Mouse (Mus musculus) bone marrow, adult 2 months (tissue): Measurements from ENCODE around the gene Cd244a. TPM values are rescaled to one million over a fixed set of nuclear protein-coding genes. Genes with fewer than 3 reads are reported as not detected.
A peak's percentile ranks its signal among the peaks of the same experiment; 100 is the strongest.

ENCODE experiments used
- H3K27ac ChIP-seq: fragments of 200-500 bp; 2 replicates; pipeline ENCODE4 v1.5.1; 2012; ENCODE audit warnings: low read depth, mild to moderate bottlenecking, control low read depth, inconsistent platforms, low read length; ENCODE audit not compliant: control insufficient read depth, poor library complexity, insufficient read depth
- H3K4me1 ChIP-seq: fragments of 200-500 bp; 2 replicates; pipeline ENCODE4 v1.6.1; 2011; ENCODE audit warnings: low read length; ENCODE audit not compliant: control insufficient read depth, insufficient read depth
- H3K4me3 ChIP-seq: fragments of 200-500 bp; replicated peaks from 2 replicates; pipeline ENCODE3; 2011; ENCODE audit warnings: mild to moderate bottlenecking, low read depth, low read length, control low read depth; ENCODE audit not compliant: control insufficient read depth
- CTCF ChIP-seq: fragments of 200-500 bp; IDR thresholded peaks from 2 replicates; pipeline ENCODE4 v1.5.1; 2011; ENCODE audit warnings: low read length, control low read depth; ENCODE audit not compliant: control insufficient read depth, insufficient read depth
- POLR2A ChIP-seq: fragments of 200-500 bp; IDR thresholded peaks from 2 replicates; pipeline ENCODE4 v1.6.1; 2011; ENCODE audit warnings: low read depth, mild to moderate bottlenecking, control low read depth, low read length, borderline replicate concordance; ENCODE audit not compliant: control insufficient read depth
- WGBS: fragments of 180-500 bp; shearing (Covaris S2); methylation state at CpG from one replicate; pipeline ENCODE4 v1.1.7; 2018; 5-methylcytosine and 5-hydroxymethylcytosine counted together
- polyA plus RNA-seq: library from polyadenylated mRNA; stranded (reverse); fragments of >200 nt; gene quantifications from 2 replicates; pipeline ENCODE4 v1.2.4, GENCODE M21; 2011; ENCODE audit warnings: low replicate concordance; ENCODE audit not compliant: missing spikeins, insufficient read depth, insufficient read length

Cd244a gene
- polyA plus RNA-seq, 1 experiment = 4.0 TPM

DNA sequence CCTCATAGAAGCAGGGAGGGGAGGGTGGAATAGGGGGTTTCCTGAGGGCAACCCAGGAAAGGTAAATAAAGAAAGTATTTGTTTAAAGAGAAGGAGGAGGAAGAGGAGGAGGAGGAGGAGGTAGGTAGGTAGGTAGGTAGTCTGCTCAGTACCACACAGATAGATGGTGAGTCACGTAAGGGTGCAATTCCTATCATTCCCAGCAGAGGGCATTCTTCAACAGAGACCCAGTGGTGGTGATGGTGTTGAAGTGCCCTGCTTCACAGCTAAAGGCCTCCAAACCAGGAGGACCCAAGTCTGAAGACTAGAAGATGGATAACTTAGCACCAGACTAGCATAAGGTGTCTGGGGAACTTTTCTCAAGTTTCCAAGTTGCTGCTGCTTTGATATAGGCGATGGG, 51.0 kb downstream of the Cd244a start:
- Histone ChIP-seq H3K4me1 (peaks cover 2% of the 10 kb centered on the region; the same call in 1 of the 2 replicates), H3K4me3 (no peak overlapping the region), H3K27ac (no peak overlapping the region)
- WGBS = 69% methylated on average over 2 of the region's 2 CpGs
- peak; percentile 54 for TF ChIP-seq CTCF
- TF ChIP-seq POLR2A = no peak

DNA sequence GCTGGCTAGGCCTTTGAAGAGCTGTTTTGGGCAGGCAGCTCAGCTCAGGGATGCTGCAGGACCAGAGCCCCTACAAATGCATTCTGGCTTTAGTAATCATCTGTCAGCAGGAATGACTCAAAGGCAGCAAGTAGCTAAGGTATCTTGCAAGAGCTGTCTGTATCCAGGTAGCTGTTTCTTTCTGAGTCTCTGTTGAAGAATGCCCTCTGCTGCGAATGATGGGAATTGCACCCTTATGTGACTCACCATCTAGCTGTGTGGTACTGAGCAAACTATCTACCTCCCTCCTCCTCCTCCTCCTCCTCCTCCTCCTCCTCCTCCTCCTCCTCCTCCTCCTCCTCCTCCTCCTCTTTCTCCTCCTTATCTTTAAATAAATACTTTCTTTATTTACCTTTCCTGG, 51.8 kb downstream of the Cd244a start:
- no peak overlapping the region for H3K4me3 ChIP-seq
- H3K27ac ChIP-seq = no peak overlapping the region
- WGBS = 48% methylated on average over 1 of the region's 1 CpGs
- no peak for TF ChIP-seq POLR2A
- TF ChIP-seq CTCF = no peak
- peaks cover 2% of the 10 kb centered on the region; the same call in 1 of the 2 replicates for H3K4me1 ChIP-seq

DNA sequence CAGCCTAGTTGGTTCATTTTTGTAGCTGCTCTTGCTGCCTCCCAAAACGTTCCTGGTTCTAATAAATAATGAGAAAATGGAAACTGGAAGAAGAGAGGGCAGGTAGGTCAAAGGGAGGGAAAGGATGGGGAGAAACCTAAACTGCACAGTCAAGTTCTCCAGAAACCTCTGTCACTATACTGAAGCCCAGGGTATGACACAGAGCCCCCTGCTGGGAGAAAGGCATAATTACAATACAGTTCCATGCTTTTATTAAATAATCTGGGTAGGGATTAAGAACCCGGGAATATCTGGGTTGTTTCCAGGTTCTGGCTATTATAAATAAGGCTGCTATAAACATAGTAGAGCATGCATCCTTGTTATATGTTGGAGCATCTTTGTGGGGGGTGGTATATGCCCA, 55.0 kb downstream of the Cd244a start:
- H3K4me1 ChIP-seq = peaks cover 3% of the 10 kb centered on the region
- H3K27ac ChIP-seq = no peak overlapping the region
- TF ChIP-seq CTCF (no peak), POLR2A (no peak)
- 9% methylated on average over 2 of the region's 2 CpGs for WGBS
- no peak overlapping the region for H3K4me3 ChIP-seq

DNA sequence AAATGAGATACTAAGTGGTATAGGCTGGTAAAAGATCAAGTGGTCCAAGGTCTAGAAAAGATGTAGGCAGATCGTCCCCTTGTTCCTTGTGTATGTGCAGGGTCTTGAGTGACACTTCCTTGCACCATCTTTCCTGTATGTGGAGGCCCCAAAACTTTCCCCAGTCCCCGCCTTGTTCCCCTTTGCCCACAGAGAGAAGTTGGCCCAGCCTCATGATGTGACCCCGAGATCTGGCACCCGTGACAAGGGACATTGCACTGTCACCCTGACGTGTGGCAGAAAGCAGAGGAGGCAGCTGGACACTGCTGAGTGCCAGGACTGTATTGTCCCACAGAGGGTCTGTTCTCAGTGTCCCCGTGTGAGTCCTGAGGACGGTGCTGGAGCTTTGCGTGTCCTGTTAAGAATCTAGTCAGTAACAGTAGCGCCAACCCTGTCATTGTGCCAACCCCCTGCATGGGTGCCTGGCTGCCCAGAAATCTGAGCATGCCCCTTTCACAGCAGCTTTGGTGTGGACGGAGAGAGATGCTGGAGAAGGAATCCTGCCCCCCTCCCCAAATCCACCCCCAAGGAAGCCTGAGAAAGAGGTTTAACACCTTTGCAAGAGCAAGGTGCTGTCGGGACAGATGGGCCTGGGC, 58.0 kb downstream of the Cd244a start:
- 45% methylated on average over 11 of the region's 11 CpGs for whole genome bisulfite sequencing
- H3K4me1 ChIP-seq = peaks cover 5% of the 10 kb centered on the region
- no peak for TF ChIP-seq POLR2A
- TF ChIP-seq CTCF = no peak
- peak overlapping the region; percentile 46 for H3K27ac ChIP-seq
- no peak overlapping the region for H3K4me3 ChIP-seq

DNA sequence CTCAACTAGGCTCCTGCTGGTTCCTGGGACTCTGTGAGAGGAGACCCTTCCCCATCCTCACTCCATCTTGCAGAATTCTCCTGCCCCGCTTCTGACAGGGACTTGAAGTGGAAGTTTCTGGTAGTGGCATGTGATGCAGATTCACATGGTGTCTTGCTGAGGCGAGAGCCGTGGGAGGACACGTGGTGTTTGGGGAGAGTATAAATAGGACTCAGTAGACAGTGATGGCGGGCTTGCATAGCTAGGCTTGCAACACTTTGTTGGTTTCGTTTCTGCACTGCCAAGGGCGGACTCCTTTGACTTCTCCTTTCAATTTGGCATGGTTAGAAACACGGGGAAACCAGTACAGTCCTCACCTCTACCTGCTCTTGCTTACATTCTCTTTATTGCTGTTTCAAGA, 60.0 kb downstream of the Cd244a start:
- Histone ChIP-seq H3K27ac (peak overlapping the region; percentile 64), H3K4me3 (peak overlapping the region; percentile 11), H3K4me1 (peaks cover 5% of the 10 kb centered on the region)
- TF ChIP-seq CTCF = no peak
- no peak for TF ChIP-seq POLR2A
- 7% methylated on average over 8 of the region's 8 CpGs for WGBS

DNA sequence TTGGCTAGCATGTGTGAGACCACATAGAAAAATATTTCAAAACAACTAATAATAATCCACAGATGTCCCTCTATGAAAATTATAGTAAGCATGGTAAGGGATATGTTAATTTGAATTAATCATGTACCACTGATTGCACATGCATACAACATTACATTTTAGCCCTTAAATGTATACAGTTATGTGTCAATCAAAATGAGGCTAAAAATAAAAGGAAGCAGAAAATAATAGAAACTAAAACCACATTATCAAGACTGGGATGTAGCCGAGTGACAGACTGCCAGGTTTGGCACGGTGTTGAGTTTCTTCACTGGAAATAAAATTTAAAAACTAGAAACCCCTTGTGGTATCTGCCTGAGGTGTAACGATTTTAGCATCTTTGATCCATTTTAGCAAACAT, 60.7 kb downstream of the Cd244a start:
- Histone ChIP-seq H3K4me3 (no peak overlapping the region), H3K27ac (no peak overlapping the region; the same call in 1 of the 2 replicates), H3K4me1 (peaks cover 5% of the 10 kb centered on the region)
- no peak for TF ChIP-seq CTCF
- TF ChIP-seq POLR2A = no peak
- WGBS = 4% methylated on average over 3 of the region's 3 CpGs

DNA sequence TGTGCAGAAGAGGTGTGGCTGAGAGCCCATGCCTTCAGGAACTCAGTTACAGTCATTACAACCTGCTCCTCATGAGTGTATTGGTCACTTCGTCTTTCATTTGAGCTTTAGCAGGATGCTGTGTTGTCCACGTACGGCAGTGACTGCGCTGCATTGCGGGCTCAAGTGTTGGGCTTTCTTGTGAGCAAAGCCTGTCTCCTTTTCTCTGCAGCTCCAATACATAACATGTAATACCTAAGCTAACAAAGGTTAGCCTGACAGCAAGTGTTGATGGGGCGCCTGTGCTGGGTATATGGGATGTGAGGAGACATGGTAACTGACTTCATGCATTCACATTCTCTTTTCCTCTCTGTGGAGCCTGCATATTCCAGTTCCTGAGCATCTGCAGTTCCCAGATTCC, 61.1 kb downstream of the Cd244a start:
- peaks cover 5% of the 10 kb centered on the region for H3K4me1 ChIP-seq
- WGBS = 68% methylated on average over 6 of the region's 6 CpGs
- no peak overlapping the region for H3K4me3 ChIP-seq
- TF ChIP-seq CTCF (no peak), POLR2A (no peak)
- H3K27ac ChIP-seq = 0 out of 2 replicates have a peak overlapping the region, but pooled peaks have one; percentile 58

DNA sequence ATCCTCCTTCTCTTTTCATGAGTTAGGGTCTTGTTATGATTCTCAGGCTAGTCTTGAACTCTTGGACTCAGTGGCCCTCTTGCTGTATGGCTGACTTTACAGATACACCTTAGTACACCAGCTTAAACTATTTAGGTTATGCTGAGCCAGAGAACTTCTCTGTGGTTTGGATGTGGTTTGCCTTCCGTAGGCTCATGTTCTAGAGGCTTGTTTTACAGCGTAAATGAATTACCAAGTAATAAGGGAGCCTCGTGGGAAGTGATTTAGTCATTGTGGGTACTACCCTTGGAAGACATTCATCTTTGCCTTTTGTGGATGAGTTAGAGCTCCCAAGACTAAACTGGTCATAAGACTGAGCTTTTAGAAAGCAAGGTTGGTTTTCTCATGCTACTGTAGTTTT, 68.8 kb downstream of the Cd244a start:
- whole genome bisulfite sequencing = 14% methylated on average over 3 of the region's 3 CpGs
- no peaks in the 10 kb centered on the region; the same call in 1 of the 2 replicates for H3K4me1 ChIP-seq
- TF ChIP-seq POLR2A (no peak), CTCF (no peak)
- H3K27ac ChIP-seq = no peak overlapping the region
- H3K4me3 ChIP-seq = no peak overlapping the region
